Mouse (Mus musculus): ENCODE measurements at regions not wholly inside any gene's neighbourhood (a gene's known extent, or its start where the extent isn't known, plus 50 kb on each side); places are given as distances from the start of the nearest gene placed in this dataset.

GRCm38 (mm10) chr8:113263296-113263695 is 372.1 kb upstream of the Mon1b start:
- TF ChIP-seq CTCF (IDR thresholded peaks at IDR 0.05) (no peak), EP300 (IDR thresholded peaks at IDR 0.05) (no peak)

All from lung, postnatal 0 days (tissue).